Mouse (Mus musculus) yolk sac, embryonic 10.5 days (tissue): ENCODE data around the gene Aldh2.
"Not testable (repeated sequence)": the region's sequence is repeated elsewhere in the genome, so short reads cannot be mapped to it uniquely, and the experiment has no call there.

Source experiments
- DNase-seq: peaks from one replicate; pipeline ENCODE4 v3.0.0-alpha.2; 2017; ENCODE audit warnings: low spot score

Aldh2 gene

DNA sequence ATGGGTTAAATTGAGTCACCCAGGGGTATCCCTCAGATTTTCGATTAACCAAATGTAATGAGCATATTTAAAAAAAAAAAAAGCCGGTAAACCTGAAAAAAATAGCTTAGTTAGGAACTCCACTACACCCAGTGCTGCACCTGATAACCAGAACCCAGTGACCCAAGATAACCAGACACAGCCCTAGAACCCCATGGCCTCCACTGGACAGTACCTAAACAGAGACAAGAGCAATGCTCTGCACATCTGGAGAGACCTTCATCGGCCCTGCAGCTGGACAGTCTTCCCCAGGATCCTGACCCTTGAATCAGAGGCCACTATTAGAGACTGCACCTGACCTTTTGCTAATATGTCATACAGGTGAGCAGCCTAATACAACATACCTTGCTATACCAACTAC, 46.5 kb downstream of the Aldh2 start:
- DNase-seq, result no peak

- peak; percentile 37 for DNase-seq
Measured at GRCm38 (mm10) chr5:121546530-121546895, 47.1 kb downstream of the Aldh2 start.

DNA sequence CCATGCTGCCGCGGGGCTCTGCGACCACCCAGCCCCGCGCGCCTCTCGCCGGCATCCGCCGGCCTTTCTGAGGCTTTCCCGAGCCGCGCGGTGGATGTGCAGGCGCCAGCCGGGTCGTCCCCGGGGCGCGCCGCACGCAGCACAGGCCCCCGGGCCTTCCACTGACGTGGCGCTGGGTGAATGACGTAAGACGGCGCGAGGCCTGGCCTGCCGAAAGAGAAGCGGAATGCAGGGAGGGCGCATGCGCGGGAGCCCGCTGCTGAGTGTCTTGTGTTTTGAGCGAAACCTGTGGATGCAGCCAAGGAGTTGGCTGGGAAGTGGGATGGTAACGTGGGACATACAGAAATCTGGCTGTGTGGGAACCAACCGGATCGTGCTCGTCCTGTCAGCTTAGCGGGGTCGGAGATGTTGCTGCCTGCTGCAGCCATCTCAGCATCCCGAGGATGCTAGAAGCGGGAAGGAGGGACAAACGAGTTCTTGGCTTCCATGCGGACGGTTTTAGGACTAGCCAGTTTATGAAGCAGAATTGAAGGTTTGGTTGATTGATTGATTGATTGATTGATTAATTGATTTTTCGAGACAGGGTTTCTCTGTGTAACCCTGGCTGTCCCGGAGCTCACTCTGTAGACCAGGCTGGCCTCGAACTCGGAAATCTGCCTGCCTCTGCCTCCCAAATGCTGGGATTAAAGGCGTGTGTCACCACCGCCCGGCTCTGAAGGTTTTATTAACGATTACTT, 47.7 kb downstream of the Aldh2 start, which contains the start of gene Mapkapk5:
Gene Mapkapk5 (minus strand): TSS at position 113 of the 737 bp plus-strand sequence.
- peak; percentile 94 for DNase-seq

DNA sequence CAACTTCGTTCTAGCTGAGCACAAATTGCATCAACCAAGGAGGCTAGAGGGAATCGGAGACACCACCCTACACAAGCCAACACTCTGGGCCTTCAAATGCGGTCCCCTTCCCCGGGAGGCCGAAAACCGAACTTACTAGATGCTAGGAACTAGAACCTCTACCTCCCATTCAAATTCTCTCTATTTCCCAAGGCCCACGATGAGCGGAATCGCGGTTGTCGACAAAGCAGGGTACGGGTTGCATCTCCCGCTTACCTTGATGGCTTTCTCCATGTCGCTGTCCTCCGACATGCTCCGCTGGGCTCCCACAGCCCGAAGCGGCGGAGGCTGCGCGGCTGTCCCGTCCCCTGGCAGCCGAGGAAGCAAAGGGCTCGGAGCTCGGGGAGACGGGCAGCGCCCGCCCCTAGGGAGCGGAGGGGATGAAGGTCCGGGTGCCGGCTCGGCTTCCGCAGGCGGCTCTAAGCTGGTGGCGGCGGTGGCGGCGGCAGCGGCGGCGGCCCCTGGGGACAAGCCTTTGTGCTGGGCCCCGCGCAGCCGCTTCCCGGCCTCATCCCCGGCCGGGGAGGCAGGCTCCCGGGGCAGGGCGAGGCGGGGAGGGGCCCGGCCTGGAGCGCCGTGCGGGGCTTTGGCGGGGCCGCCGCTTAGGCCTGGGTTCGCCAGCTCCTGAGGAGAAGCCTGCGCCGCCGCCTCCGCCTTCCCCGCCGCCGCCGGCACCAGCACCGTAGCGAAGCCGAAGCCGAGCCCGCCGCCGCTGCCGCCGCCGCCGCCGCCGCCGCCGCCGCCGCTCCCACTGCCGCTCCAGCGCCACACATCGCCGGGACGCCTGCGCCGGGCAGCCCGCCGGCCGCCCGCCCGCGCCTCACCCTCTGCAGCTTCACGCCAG, 48.5 kb downstream of the Aldh2 start, which contains the start of the genes Adam1a and Gm42878:
Gene Adam1a (minus strand): TSS at position 573 of the 883 bp plus-strand sequence.
Gene Gm42878 (minus strand): TSS at position 573 of the 883 bp plus-strand sequence.
- DNase-seq, result peak; percentile 22

GRCm38 (mm10) chr5:121543370-121543769, 50.3 kb downstream of the Aldh2 start:
- DNase-seq, result no peak

DNA sequence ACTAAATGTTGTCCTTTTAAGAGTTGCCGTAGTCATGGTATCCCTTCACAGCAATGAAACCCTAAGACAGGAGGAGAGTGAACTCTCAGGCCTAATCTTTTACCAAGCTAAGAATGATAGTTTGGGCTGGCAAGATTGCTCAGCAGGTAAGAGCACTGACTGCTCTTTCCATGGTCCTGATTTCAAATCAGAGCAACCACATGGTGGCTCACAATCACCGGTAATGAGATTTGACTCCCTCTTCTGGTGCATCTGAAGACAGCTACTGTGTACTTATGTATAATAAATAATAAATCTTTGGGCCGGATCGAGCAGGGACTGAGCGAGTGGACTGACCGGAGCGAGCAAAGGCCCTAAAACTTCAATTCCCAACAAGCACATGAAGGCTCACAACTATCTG, 52.4 kb downstream of the Aldh2 start:
- no peak for DNase-seq

- DNase-seq, result no peak
Measured at GRCm38 (mm10) chr5:121540066-121540465, 53.6 kb downstream of the Aldh2 start.

GRCm38 (mm10) chr5:121537588-121537987, 56.0 kb downstream of the Aldh2 start:
- no peak for DNase-seq

GRCm38 (mm10) chr5:121536921-121537555, 56.6 kb downstream of the Aldh2 start:
- DNase-seq, result no peak

- DNase-seq, result no peak
Measured at GRCm38 (mm10) chr5:121535116-121535515, 58.5 kb downstream of the Aldh2 start.

DNA sequence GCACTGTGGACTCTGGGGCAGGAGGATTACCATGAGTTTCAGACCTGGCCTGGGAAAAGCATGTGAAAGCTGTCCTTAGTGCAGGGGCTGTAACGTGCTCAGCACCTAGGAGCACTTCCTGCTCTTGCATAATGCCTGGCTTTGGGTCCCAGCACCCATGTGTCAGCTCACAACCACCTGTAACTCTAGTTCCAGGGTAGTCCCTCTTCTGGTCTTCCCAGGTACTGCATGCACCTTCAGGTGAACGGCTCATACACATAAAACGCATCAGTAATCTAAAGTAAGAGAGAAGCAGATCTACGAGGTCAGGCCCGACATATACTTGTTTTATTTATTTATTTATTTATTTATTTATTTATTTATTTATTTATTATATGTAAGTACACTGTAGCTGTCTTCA, 59.1 kb downstream of the Aldh2 start:
- no peak for DNase-seq

DNA sequence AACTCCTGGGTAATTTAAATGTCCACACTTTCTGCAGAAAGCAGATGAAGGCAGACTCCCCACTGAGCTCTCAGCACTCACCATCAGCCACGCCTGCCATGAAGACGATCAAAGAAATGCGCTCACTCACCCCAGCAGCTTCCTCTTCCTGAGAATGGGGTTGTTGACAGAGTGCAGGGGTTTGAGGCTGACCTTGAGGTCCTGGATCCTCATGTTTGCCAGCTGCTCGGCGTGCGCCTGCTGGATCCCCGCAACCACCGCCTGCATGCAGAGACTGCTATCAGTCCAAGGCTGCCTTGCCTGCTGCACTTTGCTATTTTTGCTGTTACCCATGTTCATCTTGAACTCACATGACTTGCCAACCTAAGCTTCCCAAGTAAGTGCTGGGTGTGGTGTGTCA, 66.7 kb downstream of the Aldh2 start:
- DNase-seq, result no peak

- no peak for DNase-seq
Measured at GRCm38 (mm10) chr5:121526526-121526925, 67.1 kb downstream of the Aldh2 start.

DNA sequence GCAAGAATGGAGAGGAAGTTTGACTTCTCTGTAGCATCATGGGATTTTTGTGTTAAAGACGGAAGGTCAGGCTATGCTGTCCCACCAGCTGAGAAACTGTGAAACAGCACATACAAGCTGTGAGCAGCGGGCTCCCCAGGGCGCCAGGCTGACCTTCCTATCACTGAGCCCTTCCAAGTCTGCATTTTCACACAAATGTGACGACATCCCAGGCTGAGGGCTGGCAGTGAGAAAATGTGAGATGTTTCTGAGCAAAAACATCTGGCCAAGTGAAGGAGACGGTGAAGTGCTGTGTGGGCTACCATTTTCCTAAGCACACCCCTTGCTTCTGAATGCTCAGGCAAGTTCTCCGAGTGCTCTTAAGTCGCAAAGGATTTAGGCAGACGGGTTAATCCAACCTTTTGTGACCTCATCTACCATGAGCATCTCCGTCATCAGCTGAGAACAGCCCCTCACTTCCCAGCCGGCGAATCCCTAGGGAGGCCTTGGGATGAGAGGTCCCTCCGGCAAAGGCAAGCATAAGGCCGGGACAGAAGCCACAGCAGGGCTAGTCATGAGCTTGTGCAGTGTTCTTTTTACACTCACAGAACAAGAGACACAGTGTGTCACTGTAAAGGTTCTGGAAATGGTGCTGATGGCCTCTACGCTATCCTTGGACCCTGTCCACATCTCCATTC, 67.7 kb downstream of the Aldh2 start:
- no peak for DNase-seq

DNA sequence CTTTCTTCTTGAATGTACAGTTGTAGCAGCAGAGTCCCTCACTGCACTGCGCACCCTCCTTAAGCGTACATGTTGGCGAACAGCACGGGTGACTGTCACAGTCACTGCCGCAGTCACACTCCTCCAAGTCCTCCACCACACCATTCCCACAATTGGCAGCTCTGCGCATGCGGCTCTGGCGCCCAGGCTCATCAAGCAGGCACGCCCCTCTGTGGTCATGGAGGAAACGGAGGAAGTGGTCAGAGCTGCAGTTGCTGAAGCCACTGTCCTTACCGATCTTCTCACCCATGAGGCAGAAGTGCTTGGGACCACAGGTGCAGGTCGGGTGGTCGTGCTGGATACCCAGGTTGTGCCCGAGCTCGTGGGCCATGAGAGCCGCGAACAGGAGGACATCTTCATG, 73.9 kb downstream of the Aldh2 start:
- DNase-seq, result not testable (repeated sequence)

- no peak for DNase-seq
Measured at GRCm38 (mm10) chr5:121518983-121519382, 74.6 kb downstream of the Aldh2 start.
